Mouse (Mus musculus): ENCODE data around the gene Tcf7l1.

DNA sequence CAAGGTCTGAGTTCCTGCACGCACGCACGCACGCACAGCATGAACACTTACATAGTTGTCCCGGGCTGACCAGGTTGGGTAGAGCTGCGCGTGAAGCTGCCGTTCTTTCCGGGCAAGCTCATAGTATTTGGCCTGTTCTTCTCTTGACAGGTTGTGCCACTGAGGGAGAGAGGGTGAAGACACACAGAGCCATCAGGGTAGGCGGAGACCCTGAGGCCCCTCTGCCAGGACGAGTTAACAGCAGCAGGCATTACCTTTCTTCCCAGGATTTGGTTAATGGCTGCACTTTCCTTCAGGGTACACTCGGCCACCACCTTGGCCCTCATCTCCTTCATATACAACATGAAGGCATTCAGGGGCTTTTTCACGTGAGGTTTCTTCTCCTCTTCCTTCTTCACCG lies 158.1 kb downstream of the Tcf7l1 start:
- no peak for TF ChIP-seq CTCF (IDR thresholded peaks at IDR 0.05; ENCODE audit: low read depth)
- no peak for TF ChIP-seq EP300 (IDR thresholded peaks at IDR 0.05; ENCODE audit: low read depth)
